Mouse (Mus musculus) T-helper 17 cell (primary cell): ENCODE data around the gene Ccdc12.

Experiments
- in situ Hi-C, 2 experiments: fragments of 300-600 bp; cut with MboI, MseI; formaldehyde crosslinking; loops; 1 replicate in 1 of 2; 2 replicates in 1 of 2; pipeline ENCODE4 v1.15.1; 2025; ENCODE audit warnings: high pct_unique_total_duplicates in 2 of 2

The Ccdc12 gene

DNA sequence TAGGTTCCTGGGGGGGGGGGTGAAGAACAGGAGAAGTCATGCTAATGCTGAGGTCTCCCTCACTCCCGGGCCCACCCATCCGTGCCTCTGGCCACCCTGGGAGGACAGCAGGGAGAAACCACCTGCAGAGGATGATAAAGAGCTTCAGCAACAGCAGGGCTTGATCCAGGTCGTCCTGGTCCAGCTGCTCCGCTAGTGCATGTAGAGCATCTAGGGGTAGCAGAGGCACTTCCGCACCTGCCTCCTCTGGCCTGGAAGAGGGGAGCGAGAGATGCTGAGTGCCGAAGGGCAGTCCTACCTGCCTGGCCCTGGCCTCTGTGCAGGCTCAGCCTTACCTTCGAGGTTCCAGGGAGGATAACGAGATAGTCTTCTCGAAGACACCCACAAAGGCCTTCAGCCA, 12.0 kb upstream of the Ccdc12 start:
- in situ Hi-C loops = loop anchor here (5.0 to 10.0 kb wide), 3 partner anchors 58 to 769 kb away; partner anchors contain the start of gene Cdc25a (in 1 of the 2)

DNA sequence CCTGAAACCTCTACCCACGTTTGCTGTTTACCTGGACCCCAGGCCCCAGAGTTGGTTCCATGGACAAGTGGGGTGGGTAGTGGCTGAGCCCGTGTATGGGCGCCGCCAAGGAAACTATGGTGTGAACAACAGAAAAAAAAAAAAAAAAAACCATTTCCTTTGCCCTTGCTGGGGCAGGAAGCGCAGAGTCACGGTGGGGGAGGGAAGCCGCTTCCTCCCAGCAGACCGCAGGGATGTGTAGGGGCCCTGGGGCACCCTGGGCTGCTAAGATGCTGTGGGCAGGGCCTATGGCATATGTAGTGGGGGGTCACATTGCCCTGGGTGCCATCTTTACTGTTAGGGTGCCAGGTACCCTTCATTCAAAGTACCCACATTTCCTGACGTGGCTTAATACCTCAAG, 11.1 kb upstream of the Ccdc12 start:
- in situ Hi-C loops = loop anchor here in 1 of 2 experiments (10.0 kb wide), 1 partner anchor 770 kb away; the partner anchor contains the start of gene Cdc25a

DNA sequence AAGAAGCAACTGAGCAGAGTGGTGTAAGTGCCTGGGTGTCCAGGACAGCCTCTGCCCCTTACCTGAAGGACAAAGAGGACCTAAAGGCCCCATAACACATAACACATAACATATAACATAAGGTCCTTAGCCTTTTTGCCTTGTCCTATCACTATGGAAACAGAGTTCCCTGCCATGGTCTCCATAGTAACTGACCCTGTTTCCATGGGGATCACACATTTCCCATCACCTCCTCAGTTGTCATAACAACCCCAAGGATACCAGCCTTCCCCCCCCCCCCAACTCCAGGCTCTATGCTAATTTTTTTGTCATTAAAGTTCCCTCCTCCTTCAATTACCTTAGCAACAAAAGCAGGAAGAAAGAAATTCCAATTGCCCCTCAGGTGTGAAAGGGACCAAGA, 6.5 kb upstream of the Ccdc12 start:
- in situ Hi-C loops = loop anchor here in 1 of 2 experiments (10.0 kb wide), 1 partner anchor 775 kb away; the partner anchor contains the start of gene Cdc25a

DNA sequence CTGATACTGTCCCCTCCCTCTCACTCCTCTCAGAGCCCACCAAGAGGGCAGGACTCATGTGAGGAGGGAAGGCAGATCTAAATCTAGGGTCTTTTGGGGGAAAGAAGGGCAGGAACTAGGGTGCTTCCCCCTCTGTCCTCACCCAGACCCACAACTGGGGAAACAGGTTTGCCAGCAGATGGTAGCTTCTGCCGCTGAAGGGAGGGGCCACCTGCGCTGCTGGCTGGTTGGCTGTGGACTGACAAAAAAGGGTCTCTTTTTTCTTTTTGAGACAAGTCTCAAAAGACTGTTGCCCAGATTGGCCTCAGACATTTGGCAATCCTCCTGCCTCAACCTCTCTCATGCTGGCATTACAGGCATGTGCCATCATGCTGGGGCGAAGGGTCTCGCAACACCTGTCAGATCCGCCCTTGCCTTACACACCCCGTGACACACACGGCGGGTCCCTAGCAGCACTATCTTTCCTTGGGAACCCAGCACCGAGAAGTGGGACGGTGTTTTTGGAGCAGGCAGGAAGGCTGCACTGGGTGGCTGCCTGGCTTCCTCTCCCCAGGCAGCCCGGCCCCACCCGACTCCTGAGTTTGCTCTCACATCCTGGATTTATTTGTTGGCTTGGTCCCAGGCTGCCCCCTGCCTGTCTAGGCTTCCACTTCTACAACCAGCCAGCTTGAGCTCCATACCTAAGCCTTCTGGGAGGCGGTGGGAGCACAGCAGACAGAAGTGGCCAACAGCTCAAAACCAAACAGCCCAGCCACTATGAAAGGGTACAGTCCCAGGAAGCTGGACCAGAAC, 4.2 kb upstream of the Ccdc12 start:
- in situ Hi-C loops = no loop called here

DNA sequence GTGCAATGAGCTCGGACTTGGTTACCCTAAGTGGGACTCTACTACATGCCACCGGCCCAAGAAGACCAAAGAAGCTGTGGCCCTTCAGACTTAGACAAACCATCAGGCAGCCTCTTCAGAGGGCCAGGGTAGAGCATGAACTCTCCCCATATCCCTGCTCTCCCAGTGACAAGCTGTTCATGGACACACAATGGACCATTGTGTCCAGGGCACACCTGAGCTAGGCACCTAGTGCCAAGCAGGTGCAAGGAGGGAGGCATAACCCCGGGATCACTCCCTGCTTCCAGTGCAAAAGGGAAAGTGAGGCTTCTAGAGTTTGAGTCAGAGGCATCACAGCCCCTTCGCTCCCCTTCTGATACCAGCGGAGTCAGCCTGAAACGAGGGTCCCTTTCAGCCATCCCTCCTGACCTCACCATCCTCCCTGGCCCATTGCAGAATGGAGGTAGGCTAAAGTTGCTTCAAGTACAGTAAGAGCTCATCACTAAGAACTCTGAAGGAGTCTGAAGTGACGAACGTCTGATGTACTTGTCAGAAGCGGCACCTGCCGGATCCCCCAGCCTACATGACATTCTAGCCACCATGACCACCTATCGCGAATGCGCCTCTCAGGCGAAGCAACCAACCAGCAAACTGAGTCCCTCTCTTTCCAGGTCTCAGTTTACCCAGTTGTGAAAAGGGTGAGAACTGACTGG, 3.2 kb upstream of the Ccdc12 start:
- in situ Hi-C loops = no loop called here

DNA sequence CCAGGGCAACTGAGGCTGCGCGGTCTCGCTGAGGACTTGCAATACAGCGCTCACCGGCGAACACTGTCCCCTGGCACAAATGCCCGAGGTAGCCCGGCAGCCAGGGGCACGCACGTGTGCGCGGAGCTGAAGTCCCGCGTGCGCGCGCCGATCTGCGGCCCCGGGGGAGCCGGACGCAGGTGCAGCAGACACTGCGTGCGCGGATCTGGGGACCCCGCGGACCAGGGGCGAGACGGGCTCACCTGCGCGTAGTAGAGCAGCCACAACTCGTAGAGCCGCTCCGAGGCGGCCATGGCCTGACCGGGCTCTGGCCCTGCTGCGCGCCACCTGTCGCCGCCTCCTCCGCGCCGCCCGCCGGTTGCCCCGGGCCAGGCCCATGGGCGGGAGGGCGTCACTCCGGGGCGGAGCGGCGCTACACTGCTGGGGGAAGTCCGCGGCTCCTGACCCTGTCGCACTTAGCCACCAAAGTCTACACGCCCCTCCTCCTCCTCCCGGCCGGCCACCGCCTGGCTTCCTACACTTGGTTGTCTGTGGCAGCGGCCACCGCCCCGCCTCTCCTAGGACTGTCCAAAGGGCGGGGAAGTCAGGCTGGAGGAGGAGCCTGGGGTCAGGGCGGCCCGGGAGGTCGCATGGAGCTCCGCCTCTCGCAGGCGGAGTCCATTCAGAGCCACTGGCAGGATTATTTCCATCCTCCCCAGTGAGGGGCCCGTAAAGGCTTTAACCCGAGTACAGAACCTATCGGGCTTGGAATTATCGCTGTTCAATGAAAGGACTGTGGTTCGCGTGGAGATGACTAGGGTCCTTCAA, 2.4 kb upstream of the Ccdc12 start, which contains the start of gene Nbeal2:
Gene Nbeal2 (minus strand): TSS at position 507 of the 807 bp plus-strand sequence.
- in situ Hi-C loops = no loop called here

DNA sequence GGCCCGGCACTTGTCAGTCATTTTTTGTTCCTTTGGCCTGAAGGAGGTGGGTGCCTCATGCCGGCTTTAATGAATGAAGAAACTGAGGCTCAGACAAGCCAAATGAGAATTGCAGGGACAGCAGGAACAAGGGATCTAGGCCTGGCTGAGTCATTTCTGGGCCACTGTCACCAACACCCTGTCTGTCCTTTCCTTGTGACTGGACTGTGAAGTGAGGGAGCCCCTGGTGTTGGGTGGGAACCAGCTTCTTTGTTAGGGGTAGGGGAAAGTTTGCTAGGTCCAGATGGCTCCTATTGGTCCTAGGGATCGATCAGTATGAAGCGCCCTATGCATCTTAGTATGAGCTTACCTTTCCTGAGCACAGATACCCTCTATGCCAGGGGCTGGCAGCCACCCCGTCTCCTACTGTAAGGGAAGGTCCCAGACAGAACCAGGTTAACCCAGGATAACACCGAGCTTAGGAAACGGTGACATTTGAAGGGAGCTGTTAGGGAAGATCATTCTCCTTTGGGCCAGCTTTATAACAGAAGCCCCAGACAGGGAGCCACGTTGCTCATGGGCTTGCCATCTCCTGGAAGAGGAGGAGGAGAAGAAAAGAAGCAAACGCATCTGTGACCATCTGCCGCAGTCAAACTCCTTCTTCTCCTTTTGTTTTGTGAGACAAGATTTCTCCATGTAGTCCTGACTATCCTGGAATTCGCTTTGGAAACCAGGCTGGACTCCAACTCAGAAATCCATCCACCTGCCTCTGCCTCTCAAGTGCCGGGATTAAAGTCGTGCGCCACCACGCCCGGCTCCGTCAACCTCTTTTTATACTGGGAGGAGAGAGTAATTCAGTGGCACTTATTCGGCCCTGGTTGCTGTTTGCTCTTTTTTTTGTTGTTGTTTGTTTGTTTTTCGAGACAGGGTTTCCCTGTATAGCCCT, 1.3 kb upstream of the Ccdc12 start:
- in situ Hi-C loops = no loop called here

DNA sequence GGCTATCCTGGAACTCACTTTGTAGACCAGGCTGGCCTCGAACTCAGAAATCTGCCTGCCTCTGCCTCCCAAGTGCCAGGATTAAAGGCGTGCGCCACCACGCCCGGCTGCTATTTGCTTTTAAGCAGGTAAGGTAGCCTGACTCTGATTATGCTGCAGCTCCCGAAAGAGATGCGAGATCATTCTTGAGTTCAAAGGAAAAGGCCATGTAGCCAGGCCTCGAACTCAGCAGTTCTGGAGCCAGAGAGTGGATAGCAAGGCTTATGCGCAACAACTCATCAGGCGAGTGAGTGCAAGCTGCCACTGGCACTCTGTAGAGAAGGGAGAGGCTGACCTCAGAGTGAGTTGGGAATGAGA, 674 bp upstream of the Ccdc12 start:
- in situ Hi-C loops = no loop called here

DNA sequence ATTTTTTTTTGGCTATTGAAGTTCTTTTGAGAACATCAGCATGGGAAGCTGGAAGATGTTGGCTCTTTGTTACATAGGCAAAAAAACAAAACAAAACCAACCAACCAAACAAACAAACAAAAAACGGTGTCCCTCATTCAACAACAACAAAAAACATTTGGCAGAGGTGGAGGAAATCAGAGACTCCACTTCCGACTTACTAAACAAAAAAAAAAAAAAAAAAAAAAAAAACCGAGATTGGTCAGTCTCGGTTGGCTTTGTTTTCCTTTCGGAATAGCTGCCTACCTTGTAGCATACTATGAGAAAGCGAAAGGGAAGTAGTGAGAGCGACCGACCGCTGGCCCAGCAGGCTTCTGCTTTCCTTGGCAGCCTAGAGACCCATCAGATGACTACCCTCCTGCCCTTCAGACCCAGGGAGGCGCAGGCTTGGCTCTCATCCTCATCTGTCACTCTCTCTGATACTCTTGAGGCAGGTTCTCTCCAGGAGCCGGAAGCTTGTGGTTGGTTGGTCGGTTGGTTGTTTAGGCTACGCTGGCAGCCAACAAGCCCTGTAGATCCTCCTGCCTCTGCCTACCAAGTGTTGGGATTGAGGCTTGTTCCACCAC, 1.3 kb downstream of the Ccdc12 start:
- in situ Hi-C loops = no loop called here

DNA sequence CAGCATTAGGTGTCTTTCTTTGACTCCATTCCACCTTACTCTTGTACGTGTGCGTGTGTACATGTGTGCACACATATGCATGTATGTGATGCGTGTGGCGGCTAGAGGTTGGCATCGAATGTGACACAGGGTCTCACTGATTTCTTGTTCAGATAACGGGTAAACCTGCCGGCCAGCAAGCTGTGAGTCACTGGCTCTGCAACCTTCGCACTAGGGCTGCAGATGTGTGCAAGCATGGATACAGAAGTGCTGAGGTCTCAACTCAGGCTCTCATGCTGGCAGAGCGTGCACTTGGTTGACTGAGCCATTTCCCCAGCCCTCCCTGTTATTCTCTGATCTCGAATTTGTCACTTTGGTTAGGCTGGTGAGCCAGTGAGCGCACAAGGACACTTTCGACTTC, 3.2 kb downstream of the Ccdc12 start:
- in situ Hi-C loops = no loop called here

DNA sequence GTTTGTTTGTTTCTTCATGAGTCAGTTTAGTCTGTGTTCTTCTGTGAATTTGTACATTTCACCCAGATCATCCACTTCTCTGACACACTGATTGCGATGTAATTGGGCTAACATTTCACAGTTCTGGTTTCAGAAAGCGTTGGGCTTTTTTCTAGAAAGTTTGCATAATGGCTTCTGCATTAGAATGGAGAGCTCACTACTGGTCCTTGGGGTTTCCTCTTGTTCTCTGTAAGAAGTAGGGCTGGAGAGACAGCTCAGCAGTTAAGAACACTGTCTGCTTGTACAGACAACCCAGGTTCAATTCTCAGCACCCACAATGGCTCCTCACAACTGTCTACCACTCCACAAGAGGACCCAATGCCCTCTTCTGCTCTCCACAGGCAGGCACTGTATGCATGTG, 3.9 kb downstream of the Ccdc12 start:
- in situ Hi-C loops = no loop called here

DNA sequence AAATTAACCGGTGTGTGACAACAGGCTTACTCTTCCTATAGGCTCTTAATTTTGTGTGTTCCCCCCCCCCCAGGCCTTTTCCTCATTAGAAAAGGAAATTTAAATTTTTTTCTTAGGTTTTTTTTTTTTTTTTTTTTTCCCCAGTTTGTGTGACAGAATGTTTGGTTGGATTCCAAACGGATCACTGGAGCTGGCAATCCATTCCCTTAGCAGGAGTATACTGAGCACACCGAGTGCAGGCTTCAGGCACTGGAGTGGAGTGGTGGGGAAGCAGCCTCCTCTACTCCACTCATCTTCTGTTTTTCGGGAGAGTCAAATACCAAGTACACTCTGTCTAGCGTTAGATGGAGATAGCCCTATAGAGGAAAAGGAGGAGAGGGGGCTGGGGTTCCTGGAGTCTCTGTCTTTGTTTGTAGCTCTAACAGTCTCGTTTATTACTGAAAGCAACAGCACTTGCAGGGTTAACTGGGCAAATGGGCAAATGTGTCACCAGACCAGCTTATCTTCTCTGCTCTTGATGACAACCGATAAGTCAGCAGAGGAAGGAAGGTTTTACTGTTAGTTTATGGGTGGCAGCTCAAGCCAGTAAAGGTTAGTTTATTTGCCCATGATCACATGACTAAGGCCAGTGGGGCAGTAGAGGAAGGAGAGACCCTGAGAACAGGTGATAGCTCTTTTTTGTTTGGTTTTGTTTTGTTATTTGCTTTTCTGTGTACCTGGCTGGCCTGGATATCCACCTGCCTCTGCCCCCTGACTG, 4.7 kb downstream of the Ccdc12 start:
- in situ Hi-C loops = no loop called here

DNA sequence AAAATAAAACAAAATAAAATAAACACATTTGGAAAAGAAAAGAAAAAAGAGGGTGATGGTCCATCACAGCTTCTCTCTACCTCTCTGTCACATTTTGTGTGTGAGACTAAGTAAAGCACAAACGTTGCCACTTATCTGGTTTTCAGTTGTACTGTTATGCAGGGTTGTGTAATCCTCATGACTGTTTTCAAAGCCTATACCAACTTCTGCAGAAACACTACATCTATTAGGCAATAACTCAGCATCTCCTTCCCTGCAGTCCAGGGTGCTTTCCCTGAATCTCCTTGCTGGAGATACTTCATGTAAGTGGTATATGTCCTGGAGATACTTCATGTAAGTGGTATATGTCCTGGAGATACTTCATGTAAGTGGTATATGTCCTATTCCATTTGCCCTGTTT, 6.5 kb downstream of the Ccdc12 start:
- in situ Hi-C loops = no loop called here

DNA sequence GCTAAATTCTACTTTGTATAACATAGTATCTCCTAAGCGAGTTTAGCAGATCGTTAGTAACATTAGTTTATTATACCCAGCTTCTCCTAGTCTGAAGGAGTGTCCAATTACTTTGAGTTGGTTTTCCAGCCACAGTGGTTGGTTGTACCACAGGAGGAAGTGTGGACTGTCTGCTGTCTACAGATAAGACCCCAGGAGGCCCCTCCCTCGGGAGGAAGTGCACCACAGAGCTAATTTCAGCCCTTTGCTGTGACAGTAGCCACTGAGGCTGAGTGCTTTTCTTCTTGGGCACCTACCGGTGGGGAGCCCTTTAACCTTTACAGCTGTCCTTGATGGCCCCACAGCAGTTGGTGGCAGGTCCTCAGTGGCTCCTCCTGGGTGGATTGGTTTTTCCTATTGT, 9.6 kb downstream of the Ccdc12 start:
- in situ Hi-C loops = no loop called here

DNA sequence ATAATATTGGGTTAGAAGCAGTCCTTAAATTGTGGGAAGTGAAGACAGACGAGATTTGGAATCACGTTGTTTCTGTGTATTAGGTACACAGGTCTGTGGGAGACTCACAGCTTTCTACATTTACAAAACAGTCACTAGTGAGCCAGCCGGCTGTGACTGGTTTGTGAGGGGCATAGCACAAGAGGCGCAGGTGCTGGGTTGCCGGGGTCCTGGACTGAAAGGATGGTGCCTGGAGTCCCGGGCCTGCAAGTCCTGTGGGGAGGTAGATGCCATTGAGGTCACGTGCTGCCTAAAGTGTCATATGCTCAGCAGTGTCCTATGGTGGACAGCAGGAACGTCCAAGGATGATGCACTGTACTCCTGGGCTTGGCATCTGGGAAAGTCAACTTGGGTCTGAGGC, 10.1 kb downstream of the Ccdc12 start:
- in situ Hi-C loops = no loop called here

DNA sequence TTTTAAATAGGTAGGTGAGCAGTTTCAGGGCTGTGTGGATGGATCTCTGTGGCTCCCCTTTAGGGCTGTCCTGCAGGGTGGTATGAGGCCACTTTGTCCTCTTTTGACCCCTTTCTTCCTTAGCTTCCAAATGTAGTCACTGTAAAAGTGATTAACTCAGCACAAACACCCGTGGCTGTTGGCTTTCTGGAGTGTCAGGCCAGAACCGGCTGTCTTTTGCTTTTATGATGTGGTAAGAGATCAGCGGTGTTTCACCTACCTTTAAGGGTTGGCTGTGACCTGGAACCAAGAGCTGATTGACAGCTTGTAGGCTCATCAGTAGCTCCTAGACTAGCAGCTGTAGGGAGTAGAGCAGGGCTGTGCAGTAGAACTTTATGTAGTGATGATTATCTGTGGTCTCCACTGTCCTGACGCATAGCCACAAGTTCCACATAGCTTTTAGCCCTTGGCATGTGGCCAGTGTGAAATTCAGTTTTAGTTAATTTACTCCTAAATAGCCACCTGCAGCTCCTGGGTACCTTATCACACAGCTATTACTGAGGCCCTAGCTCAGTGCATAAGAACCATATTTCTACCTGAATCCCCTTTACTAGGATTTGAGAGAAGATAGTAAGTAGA, 11.0 kb downstream of the Ccdc12 start:
- in situ Hi-C loops = no loop called here

DNA sequence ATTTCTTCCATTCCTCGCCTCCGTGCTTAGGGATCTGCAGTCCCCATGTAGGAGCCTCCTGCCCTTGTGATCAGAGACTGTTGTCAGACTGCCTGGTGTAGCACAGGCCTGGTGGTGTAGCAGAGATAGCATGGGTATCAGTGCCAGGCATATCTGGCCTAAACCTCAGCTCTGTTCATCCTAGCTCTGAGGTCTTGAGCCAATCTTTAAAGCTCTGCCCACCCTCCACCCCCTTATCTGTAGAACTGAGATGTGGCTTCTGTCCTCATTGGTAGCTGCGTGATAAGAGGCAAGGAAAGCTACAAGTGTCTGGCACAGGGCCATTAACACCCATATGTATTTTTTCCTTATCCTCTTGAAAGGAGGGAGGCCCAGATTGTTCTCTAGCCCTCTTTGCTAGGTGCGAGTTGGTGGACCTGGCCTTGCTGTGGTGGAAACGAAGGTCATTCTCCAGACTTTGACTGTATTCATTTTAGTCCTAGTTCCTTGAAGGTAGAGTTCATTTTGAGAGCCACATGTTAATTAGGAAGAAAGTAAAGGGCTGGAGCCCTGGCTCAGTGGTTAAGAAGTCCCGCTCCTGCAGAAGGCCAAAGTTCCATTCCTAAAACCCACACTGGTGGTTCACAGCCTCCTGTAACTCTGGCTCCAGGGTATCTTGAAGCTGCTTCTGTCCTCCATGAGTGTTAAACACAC, 12.4 kb downstream of the Ccdc12 start:
- in situ Hi-C loops = no loop called here

DNA sequence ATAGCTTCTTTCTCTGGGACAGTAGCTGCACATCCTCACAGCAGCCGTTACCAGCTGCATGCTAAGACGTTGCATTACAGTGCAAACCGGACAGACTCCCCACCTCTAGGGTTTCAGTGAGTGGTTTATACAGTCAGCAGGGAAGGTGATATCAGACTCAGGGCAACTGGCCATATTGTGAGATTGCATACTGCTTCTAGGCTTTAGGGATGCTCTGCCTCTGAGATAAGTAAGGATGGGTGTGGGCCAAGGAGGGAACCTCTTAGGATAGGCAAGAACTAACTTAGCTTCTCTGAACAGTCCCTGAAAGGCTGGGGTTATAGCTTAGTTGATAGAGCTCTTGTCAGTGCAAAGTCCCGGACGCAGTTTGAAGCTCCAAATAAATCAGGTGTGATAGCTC, 13.5 kb downstream of the Ccdc12 start:
- in situ Hi-C loops = no loop called here
